In genomic region chr2:167485501-167486377, GRCm38 (mm10) we compare ENCODE assay signal across 10 mouse cellular contexts. TPM values are rescaled to one million over a fixed set of nuclear protein-coding genes. Genes with fewer than 3 reads are reported as not detected.
DNase-seq lines count a peak whose midpoint lies in the region; ATAC-seq and TF ChIP-seq lines count a peak whose summit lies in the region.
"Had no signal": no experiment of that assay in that cellular context is flagged by ENCODE, and none has a peak within 500 bp of the region (broad histone marks: within the 10 kb centered on the region; RNA-seq: fewer than 3 reads in every experiment).

No protein-coding gene starts in this region.

- H3K27ac ChIP-seq in kidney, embryonic 14.5 days (ENCODE audit: low read depth, low read length) = no peak overlapping the region
- peak overlapping the region; percentile 32; the same call in 1 of the 2 replicates for H3K27ac ChIP-seq in heart, postnatal 0 days (ENCODE audit: low read depth)

- H3K36me3 ChIP-seq in kidney, embryonic 14.5 days (ENCODE audit: control insufficient read depth, insufficient read depth, low read length) = peaks cover 29% of the 10 kb centered on the region
- H3K36me3 ChIP-seq in heart, postnatal 0 days (replicated peaks; ENCODE audit: control insufficient read depth, insufficient read depth, low read length) = peaks cover 32% of the 10 kb centered on the region

- H3K4me2 ChIP-seq in kidney, embryonic 14.5 days (replicated peaks; ENCODE audit: low read depth, low read length) = no peak overlapping the region
- no peak overlapping the region for H3K4me2 ChIP-seq in heart, postnatal 0 days (ENCODE audit: low read depth, low read length)
- H3K4me2 ChIP-seq: lung, embryonic 14.5 days had no signal

- H3K4me1 ChIP-seq in kidney, embryonic 14.5 days (ENCODE audit: control insufficient read depth, insufficient read depth, low read length) = no peaks in the 10 kb centered on the region
- H3K4me1 ChIP-seq in heart, postnatal 0 days (ENCODE audit: control insufficient read depth, insufficient read depth) = peaks cover 19% of the 10 kb centered on the region; the same call in 1 of the 2 replicates

- peak; percentile 85 for DNase-seq in kidney, adult 11 months
- DNase-seq in MN1 (ENCODE audit: low spot score) = peak; percentile 95
- DNase-seq in cerebellum, adult 18-20 months = peak; percentile 91
- DNase-seq in heart, postnatal 0 days (ENCODE audit: low spot score) = peak; percentile 55
- DNase-seq in lung, postnatal 14 days = peak; percentile 56
- no peak for DNase-seq in spleen, postnatal 10 days (ENCODE audit: low spot score in 2 of 2)
- DNase-seq: lung, embryonic 14.5 days had no signal

- H3K4me3 ChIP-seq in kidney, embryonic 14.5 days (ENCODE audit: low read length) = no peak overlapping the region
- H3K4me3 ChIP-seq in heart, postnatal 0 days (ENCODE audit: low read depth, low read length) = no peak overlapping the region

- no peaks in the 10 kb centered on the region for H3K9me3 ChIP-seq in kidney, embryonic 14.5 days (ENCODE audit: control insufficient read depth, low read length)
- no peaks in the 10 kb centered on the region for H3K9me3 ChIP-seq in heart, postnatal 0 days (replicated peaks; ENCODE audit: control insufficient read depth, low read length)
- H3K9me3 ChIP-seq: G1E had no signal

- no peak overlapping the region for H3K9ac ChIP-seq in kidney, embryonic 14.5 days (ENCODE audit: low read depth, low read length)
- H3K9ac ChIP-seq in heart, postnatal 0 days (replicated peaks; ENCODE audit: low read depth, low read length) = no peak overlapping the region
- H3K9ac ChIP-seq: lung, embryonic 14.5 days had no signal

- WGBS in kidney, embryonic 14.5 days = 89% methylated on average over 7 of the region's 7 CpGs
- 54% methylated on average over 7 of the region's 7 CpGs for WGBS in heart, postnatal 0 days

- no peaks in the 10 kb centered on the region for H3K27me3 ChIP-seq in kidney, embryonic 14.5 days (ENCODE audit: control insufficient read depth, insufficient read depth, low read length)
- no peaks in the 10 kb centered on the region for H3K27me3 ChIP-seq in heart, postnatal 0 days (ENCODE audit: control insufficient read depth, insufficient read depth, low read length)

- ATAC-seq in kidney, embryonic 14.5 days (ENCODE audit: low FRiP score, low TSS enrichment) = no peak
- ATAC-seq in heart, postnatal 0 days (ENCODE audit: insufficient read depth, low read depth) = peak; percentile 53
- no peak for ATAC-seq in erythroid progenitor cell, adult 5-6 weeks (replicated peaks; ENCODE audit: low FRiP score, poor library complexity, severe bottlenecking)

- no peak for TF ChIP-seq EP300 in heart, postnatal 0 days (IDR thresholded peaks at IDR 0.05; ENCODE audit: low read depth)

- TF ChIP-seq CTCF in heart, postnatal 0 days (IDR thresholded peaks at IDR 0.05; ENCODE audit: low read depth) = no peak; the same call in 1 of the 2 replicates

RNA-seq across cellular contexts. Expression of gene Rnf114, which starts 6.7 kb away (rescaled TPM):
- 79.1 and 98.3 TPM in 2 replicates for polyA plus RNA-seq in kidney, embryonic 14.5 days (2014; fragmentation: Nextera tagmentation; extraction: Ambion mirVana)
- total RNA-seq in heart, postnatal 0 days (2014; rRNA removed; ENCODE audit: low replicate concordance) = 90.0 and 102 TPM in 2 replicates
- polyA plus RNA-seq in heart, postnatal 0 days (2015; fragmentation: Nextera tagmentation; extraction: Ambion mirVana) = 63.6 and 73.9 TPM in 2 replicates
- 24.1 and 33.5 TPM in 2 replicates for total RNA-seq in erythroid progenitor cell, adult 5-6 weeks (2015; ENCODE audit: low replicate concordance)
- 10.2 and 17.8 TPM in 2 replicates for total RNA-seq in erythroid progenitor cell, adult 5-6 weeks (2017; ENCODE audit: low replicate concordance)

RNA-seq across cellular contexts. Expression of gene Spata2, which starts 6.9 kb away (rescaled TPM):
- 10.8 and 17.4 TPM in 2 replicates for polyA plus RNA-seq in kidney, embryonic 14.5 days (2014; fragmentation: Nextera tagmentation; extraction: Ambion mirVana)
- total RNA-seq in heart, postnatal 0 days (2014; rRNA removed; ENCODE audit: low replicate concordance) = 17.2 and 17.6 TPM in 2 replicates
- polyA plus RNA-seq in heart, postnatal 0 days (2015; fragmentation: Nextera tagmentation; extraction: Ambion mirVana) = 9.1 and 12.2 TPM in 2 replicates
- total RNA-seq in erythroid progenitor cell, adult 5-6 weeks (2015; ENCODE audit: low replicate concordance) = 7.5 and 8.6 TPM in 2 replicates
- 5.4 and 7.4 TPM in 2 replicates for total RNA-seq in erythroid progenitor cell, adult 5-6 weeks (2017; ENCODE audit: low replicate concordance)

RNA-seq across cellular contexts. Expression of gene Snai1, which starts 52.3 kb away (rescaled TPM):
- polyA plus RNA-seq in kidney, embryonic 14.5 days (2014; fragmentation: Nextera tagmentation; extraction: Ambion mirVana) = 40.4 and 40.8 TPM in 2 replicates
- 1.5 TPM in 1 of 2 replicates, not detected in the other for total RNA-seq in heart, postnatal 0 days (2014; rRNA removed; ENCODE audit: low replicate concordance)
- 6.0 and 7.0 TPM in 2 replicates for polyA plus RNA-seq in heart, postnatal 0 days (2015; fragmentation: Nextera tagmentation; extraction: Ambion mirVana)
- not detected in 2 replicates for total RNA-seq in erythroid progenitor cell, adult 5-6 weeks (2015; ENCODE audit: low replicate concordance)
- not detected in 2 replicates for total RNA-seq in erythroid progenitor cell, adult 5-6 weeks (2017; ENCODE audit: low replicate concordance)
- total RNA-seq: G1E had no signal
- polyA plus RNA-seq: G1E had no signal

Comparison
In these comparisons a context has a peak if more than half of its experiments do, and no peak if none do; other contexts are left out.
1. DNase-seq: peak in kidney, adult 11 months (single experiment), MN1 (single experiment), cerebellum, adult 18-20 months (2 of 2), heart, postnatal 0 days (single experiment) and lung, postnatal 14 days (single experiment); none in spleen, postnatal 10 days (0 of 2).